Mouse (Mus musculus) bone marrow, adult 2 months (tissue): ENCODE results near the gene Mpv17. TPM values are rescaled to one million over a fixed set of nuclear protein-coding genes. Genes with fewer than 3 reads are reported as not detected.

Experiments
- H3K27ac ChIP-seq: fragments of 200-500 bp; 2 replicates; pipeline ENCODE4 v1.5.1; 2012; ENCODE audit warnings: low read depth, mild to moderate bottlenecking, control low read depth, inconsistent platforms, low read length; ENCODE audit not compliant: control insufficient read depth, poor library complexity, insufficient read depth
- H3K4me1 ChIP-seq: fragments of 200-500 bp; 2 replicates; pipeline ENCODE4 v1.6.1; 2011; ENCODE audit warnings: low read length; ENCODE audit not compliant: control insufficient read depth, insufficient read depth
- H3K4me3 ChIP-seq: fragments of 200-500 bp; replicated peaks from 2 replicates; pipeline ENCODE3; 2011; ENCODE audit warnings: mild to moderate bottlenecking, low read depth, low read length, control low read depth; ENCODE audit not compliant: control insufficient read depth
- CTCF ChIP-seq: fragments of 200-500 bp; IDR thresholded peaks from 2 replicates; pipeline ENCODE4 v1.5.1; 2011; ENCODE audit warnings: low read length, control low read depth; ENCODE audit not compliant: control insufficient read depth, insufficient read depth
- POLR2A ChIP-seq: fragments of 200-500 bp; IDR thresholded peaks from 2 replicates; pipeline ENCODE4 v1.6.1; 2011; ENCODE audit warnings: low read depth, mild to moderate bottlenecking, control low read depth, low read length, borderline replicate concordance; ENCODE audit not compliant: control insufficient read depth
- WGBS: fragments of 180-500 bp; shearing (Covaris S2); methylation state at CpG from one replicate; pipeline ENCODE4 v1.1.7; 2018; 5-methylcytosine and 5-hydroxymethylcytosine counted together
- polyA plus RNA-seq: library from polyadenylated mRNA; stranded (reverse); fragments of >200 nt; gene quantifications from 2 replicates; pipeline ENCODE4 v1.2.4, GENCODE M21; 2011; ENCODE audit warnings: low replicate concordance; ENCODE audit not compliant: missing spikeins, insufficient read depth, insufficient read length

Gene Mpv17
- polyA plus RNA-seq, 1 experiment = 14.4 TPM

DNA sequence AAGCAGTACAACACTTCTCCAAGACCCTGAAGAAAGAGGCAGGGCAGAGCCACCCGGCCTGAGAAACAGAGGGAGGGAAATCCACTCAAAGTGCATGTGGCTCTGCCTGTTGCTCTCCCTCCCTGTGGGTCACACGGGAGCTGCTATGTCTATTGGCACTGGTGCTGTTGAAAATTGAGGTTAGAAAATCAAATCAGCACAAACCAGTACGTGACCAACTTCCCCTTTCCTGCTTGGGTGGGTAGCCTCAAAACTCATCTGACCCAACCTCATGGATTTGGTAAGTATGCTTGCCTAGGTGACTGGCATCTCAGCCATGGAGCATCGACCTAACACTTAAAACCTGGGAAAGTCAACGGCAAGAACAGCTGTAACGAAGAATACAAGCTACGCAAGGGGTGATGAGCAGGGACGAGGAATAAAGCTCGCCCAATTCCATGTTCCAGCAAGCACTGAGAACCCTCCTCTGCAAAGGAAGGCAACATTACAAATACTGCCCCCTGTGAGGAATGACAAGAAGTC lies 48.2 kb downstream of the Mpv17 start, which contains the start of gene Dnajc5g:
Gene Dnajc5g (plus strand): TSS at position 472 of the 522 bp plus-strand sequence.
- H3K27ac ChIP-seq = no peak within 1 kb of the TSS
- no peak within 1 kb of the TSS for H3K4me3 ChIP-seq
- no peaks in the 10 kb centered on the region for H3K4me1 ChIP-seq
- WGBS = 46% methylated on average over 9 of the region's 9 CpGs
- TF ChIP-seq CTCF (no peak), POLR2A (no peak)

DNA sequence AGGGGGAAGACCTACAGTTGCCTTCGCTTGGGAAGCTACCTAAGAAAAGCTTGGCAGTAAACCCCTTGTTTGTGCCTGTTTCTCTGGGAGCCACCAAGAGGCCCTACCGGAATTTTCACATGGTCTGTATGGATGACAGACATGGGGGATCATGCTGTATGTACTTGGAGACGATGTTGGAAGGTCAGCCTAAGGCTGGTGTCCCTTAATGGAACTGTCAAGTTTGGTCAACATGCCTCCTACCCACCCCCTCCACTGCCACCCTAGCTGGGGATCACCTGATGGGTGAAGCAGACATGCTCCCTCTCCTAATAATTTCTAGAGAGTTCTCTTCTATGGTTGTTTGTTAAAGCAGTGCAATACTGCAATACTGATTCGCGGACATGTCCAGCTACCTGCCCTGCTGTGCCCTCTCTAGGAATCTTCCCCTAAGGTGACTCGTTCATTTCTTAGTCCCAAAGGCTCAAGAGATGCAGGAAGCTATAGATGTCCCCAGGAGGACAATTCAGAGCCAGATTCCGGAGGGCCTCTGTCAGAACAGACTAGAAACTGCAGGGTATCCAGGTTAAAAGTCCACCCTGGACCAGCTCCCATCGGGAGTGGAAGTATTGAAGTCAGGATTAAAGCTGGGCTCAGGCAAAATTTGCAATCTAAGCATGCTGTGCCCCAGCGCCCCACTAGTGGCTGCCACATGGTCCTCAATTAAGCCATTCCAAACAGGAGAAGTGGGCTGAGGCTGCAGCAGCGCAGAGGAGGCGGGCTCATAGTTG lies 58.2 kb downstream of the Mpv17 start:
- H3K4me3 ChIP-seq = no peak overlapping the region
- WGBS = 39% methylated on average over 11 of the region's 11 CpGs
- H3K27ac ChIP-seq = no peak overlapping the region
- no peaks in the 10 kb centered on the region; the same call in 1 of the 2 replicates for H3K4me1 ChIP-seq
- TF ChIP-seq CTCF = no peak

DNA sequence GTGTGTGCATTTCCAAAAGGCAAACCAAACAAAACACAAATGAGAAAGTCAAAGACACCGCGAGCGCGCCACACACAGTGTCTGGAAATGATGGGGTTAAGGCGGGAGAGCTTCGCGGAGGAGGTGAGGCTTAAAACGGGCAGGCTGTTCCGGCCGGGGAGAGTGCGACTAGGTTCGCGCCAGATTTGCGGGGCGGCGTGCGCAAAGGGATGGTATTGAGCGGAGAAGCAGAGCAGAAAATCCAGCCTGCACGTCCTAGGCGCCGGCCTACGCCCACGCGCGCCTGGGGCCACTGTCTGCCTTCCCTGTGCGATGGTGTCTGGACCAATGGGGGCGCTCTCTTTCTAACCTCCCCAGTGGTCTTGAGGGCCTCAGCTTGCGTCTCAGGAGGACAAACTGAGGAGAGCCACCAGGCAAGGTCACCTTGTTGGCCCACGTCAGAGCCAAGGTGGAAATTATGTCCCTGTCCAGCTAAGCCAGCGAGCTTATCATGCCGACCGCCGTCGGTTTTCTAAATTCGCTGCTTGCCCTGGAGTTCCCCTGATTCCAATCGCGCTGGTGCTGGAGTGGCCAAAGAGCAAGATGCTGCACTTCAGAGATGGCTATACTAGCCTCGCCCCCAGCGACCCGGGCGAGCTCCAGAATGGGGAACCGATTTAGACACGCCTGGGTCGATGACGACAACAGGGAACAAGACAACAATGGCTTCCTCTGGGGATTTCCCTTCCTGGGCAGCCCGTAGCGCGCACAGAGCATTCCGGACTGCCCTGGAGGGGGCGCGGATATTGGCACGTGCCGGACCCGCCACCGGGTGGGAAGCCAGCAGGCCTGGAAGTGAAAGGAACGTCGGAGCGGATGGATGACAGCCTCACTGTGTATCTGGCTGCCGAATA lies 59.0 kb downstream of the Mpv17 start:
- 2% methylated on average over 59 of the region's 59 CpGs for WGBS
- TF ChIP-seq POLR2A (no peak), CTCF (no peak)
- no peak overlapping the region for H3K27ac ChIP-seq

DNA sequence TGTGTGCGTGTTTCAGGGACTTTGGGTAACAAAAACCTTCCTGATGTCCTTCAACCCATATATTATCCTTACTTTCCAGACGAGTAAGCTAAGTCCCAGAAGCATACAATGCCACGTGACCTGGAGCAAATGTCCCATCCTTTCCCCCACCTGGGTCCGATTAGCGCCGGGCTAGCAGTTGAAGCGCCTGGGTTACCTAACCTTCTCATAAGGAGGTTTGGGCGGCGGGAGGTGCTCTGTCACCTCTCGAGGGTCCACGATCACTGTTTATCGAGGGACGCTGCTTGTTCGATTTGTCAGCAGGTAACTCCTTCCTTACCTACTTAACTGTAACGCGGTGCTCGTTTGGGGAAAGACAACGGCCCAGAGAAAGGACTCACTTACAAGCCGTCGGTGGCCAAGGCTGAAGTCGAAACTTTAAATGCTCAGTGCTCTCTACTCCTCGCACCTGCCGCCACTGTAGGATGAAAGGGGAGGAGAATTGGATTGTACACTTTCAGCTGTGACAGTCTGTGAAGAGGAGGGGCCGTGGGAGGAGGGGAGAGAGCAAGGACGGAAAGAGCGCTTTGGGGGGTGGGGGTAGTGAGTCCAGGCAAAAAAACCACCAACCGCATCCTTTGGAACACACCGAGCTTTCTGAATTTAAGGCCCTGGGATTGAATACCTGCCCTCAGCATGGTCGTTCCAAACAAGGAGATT lies 59.8 kb downstream of the Mpv17 start:
- H3K4me3 ChIP-seq = no peak overlapping the region
- 5% methylated on average over 29 of the region's 29 CpGs for WGBS
- H3K27ac ChIP-seq = no peak overlapping the region
- TF ChIP-seq CTCF = no peak
- no peak for TF ChIP-seq POLR2A
- no peaks in the 10 kb centered on the region; the same call in 1 of the 2 replicates for H3K4me1 ChIP-seq

More for the DNA sequence above, 59.0 kb downstream of the Mpv17 start:
- Histone ChIP-seq H3K4me1 (no peaks in the 10 kb centered on the region; the same call in 1 of the 2 replicates), H3K4me3 (peak overlapping the region; percentile 21)

DNA sequence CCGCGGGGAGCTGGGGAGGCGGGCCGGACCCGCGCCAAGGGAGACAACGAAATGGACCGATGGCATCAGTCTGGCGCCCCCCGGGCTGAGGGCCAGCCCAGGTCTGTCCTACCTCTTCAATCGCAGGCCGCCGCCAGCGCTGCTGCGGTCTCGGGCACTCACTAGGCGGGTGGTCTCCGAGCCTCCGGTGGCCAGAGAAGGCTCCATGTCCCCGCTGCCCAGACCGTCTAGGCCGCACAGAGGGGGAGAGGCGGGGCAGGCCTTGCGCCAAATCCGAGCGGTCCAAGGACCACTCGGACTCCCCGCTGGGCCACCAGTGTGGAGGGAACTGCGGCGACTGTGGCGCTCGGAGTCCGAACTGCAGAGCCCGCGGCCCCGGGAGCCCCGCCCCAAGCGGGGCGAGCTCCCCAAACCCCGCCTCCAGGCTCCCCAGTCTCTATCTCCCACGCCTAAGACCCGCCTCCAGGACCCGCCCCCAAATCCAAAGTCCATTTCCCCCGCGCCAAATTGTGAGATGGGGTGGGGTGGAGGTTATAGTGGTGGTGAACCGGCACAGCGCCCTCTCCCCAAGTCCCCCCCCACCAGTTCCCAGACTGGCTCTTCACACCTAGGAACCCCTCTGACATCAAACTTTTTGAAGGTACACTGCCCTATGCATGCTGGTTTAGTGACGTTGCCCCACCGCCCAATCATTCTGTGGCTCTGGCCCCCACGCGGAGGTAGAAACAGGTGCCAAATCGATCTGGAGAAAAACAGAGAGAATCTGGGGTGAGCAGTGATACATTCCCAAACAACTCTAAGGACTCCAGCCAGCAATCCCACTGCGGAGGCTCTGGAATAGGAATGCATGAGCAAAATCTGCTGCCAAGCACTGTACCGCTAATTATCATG lies 60.7 kb downstream of the Mpv17 start:
- Histone ChIP-seq H3K4me3 (no peak overlapping the region), H3K27ac (no peak overlapping the region; the same call in 1 of the 2 replicates), H3K4me1 (no peaks in the 10 kb centered on the region; the same call in 1 of the 2 replicates)
- TF ChIP-seq CTCF (no peak), POLR2A (no peak)
- 2% methylated on average over 52 of the region's 54 CpGs for WGBS

DNA sequence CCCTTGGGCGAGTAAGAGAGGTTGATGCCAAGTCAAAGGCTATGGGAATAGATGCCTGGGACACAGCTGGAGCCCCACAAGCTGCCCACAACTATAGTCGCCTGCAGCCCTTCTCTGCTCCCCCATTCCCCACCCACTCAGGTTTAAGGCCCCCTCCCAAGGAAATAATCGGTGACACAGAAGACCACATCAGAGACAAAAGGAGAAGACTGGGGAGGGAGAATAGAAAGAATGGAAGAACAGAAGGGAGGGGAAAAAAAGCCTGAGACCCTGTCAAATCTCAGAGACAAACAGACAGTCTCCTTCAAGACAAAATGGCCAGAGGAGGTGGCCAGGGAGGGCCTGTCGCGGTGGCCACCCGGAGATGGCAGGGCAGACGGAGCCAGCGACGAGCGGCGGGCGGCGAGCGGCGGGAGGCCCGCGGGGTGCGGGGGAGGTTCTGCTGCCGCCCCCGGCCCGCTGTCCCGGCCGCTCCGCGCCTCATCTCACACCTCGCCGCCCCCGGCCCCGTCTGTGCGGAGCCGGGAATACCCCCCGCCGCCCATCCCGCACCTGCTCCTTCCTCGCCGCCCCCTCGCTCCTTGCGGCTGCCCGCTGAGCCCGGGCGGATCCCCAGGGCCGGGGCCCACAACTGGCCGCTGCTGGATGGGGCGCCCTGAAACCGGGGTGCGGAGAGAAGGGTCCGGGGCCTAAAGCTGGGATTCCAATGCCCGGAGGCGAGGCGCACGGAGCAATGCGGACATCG lies 61.6 kb downstream of the Mpv17 start:
- Histone ChIP-seq H3K27ac (no peak overlapping the region), H3K4me3 (no peak overlapping the region), H3K4me1 (no peaks in the 10 kb centered on the region; the same call in 1 of the 2 replicates)
- 9% methylated on average over 51 of the region's 53 CpGs for WGBS
- TF ChIP-seq POLR2A (no peak), CTCF (no peak)

Other genes with a start within 250 kb of the Mpv17 start
- 147 and 148 TPM in 2 replicates for gene Ost4, start 246.5 kb downstream of the Mpv17 start, polyA plus RNA-seq
- 9.3 and 17.6 TPM in 2 replicates for gene Emilin1, start 240.8 kb downstream of the Mpv17 start, polyA plus RNA-seq
- gene Khk, start 232.8 kb downstream of the Mpv17 start, polyA plus RNA-seq = 42.6 and 45.4 TPM in 2 replicates
- gene Cgref1, start 208.7 kb downstream of the Mpv17 start, polyA plus RNA-seq = 1.0 TPM in 1 of 2 replicates, not detected in the other
- gene Preb, start 193.9 kb downstream of the Mpv17 start, polyA plus RNA-seq = 138 and 214 TPM in 2 replicates
- gene Tcf23, start 185.6 kb downstream of the Mpv17 start, polyA plus RNA-seq = not detected in 2 replicates
- gene Atraid, start 105.9 kb downstream of the Mpv17 start, polyA plus RNA-seq = 53.2 and 95.6 TPM in 2 replicates
- gene Slc5a6, start 105.3 kb downstream of the Mpv17 start, polyA plus RNA-seq = 1.6 and 3.6 TPM in 2 replicates
- 9.7 and 21.8 TPM in 2 replicates for gene Cad, start 99.5 kb downstream of the Mpv17 start, polyA plus RNA-seq
- gene Dnajc5g, start 48.0 kb downstream of the Mpv17 start, polyA plus RNA-seq = not detected in 2 replicates
- not detected in 2 replicates for gene Slc30a3, start 46.0 kb downstream of the Mpv17 start, polyA plus RNA-seq
- gene Trim54, start 37.5 kb downstream of the Mpv17 start, polyA plus RNA-seq = not detected in 2 replicates
- not detected in 2 replicates for gene Ucn, start 15.4 kb downstream of the Mpv17 start, polyA plus RNA-seq
- gene Gm29609, start 25.7 kb upstream of the Mpv17 start, polyA plus RNA-seq = 2.0 TPM in 1 of 2 replicates, not detected in the other
- gene Gtf3c2, start 25.9 kb upstream of the Mpv17 start, polyA plus RNA-seq = 32.1 and 67.3 TPM in 2 replicates
- gene Snx17, start 39.0 kb upstream of the Mpv17 start, polyA plus RNA-seq = 32.5 and 42.0 TPM in 2 replicates
- gene Eif2b4, start 39.2 kb upstream of the Mpv17 start, polyA plus RNA-seq = 21.7 and 57.4 TPM in 2 replicates
- 28.8 and 54.0 TPM in 2 replicates for gene Zfp513, start 48.1 kb upstream of the Mpv17 start, polyA plus RNA-seq
- 97.5 and 147 TPM in 2 replicates for gene Ppm1g, start 66.4 kb upstream of the Mpv17 start, polyA plus RNA-seq
- gene Nrbp1, start 86.6 kb upstream of the Mpv17 start, polyA plus RNA-seq = 51.1 and 93.7 TPM in 2 replicates
- not detected in 2 replicates for gene Gm9970, start 87.0 kb upstream of the Mpv17 start, polyA plus RNA-seq
- 10.6 and 20.0 TPM in 2 replicates for gene Krtcap3, start 97.4 kb upstream of the Mpv17 start, polyA plus RNA-seq
- 12.0 and 41.2 TPM in 2 replicates for gene Ift172, start 136.9 kb upstream of the Mpv17 start, polyA plus RNA-seq
- gene Fndc4, start 141.8 kb upstream of the Mpv17 start, polyA plus RNA-seq = not detected in 2 replicates
- 3.7 TPM in 1 of 2 replicates, not detected in the other for gene Gckr, start 143.2 kb upstream of the Mpv17 start, polyA plus RNA-seq